9 mouse cellular contexts compared by ENCODE assay signal in the genomic region with DNA sequence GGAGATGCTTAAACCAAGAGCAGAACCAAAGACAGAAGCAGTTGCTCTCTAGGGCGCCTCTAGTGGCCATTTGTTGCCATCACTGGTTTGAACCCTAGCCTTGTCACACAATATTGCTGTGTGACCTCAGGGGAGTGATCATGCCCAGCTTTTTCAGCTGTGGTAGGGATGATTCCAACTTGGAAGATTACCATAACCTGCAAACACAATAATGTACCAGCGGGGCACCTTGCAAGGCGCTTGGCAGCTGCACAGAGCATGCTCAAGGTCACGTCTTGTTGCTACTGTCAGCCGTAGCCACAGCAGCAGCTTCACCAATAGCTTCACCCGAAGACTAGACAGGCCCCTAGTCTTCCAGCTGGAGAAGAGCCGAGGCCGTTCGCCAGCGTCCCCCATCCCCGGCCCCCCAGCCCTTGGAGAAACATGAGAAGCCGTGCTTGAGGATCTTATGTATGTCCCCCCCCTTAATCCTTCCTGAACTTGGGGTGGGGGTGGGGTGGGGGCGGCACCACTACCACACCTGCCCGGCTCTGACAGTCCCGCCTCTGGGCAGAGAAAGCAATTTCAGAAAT. TPM values are rescaled to one million over a fixed set of nuclear protein-coding genes. Genes with fewer than 3 reads are reported as not detected.
DNase-seq lines count a peak whose midpoint lies in the region; ATAC-seq and TF ChIP-seq lines count a peak whose summit lies in the region.
"Had no signal": no experiment of that assay in that cellular context is flagged by ENCODE, and none has a peak within 500 bp of the region (broad histone marks: within the 10 kb centered on the region; RNA-seq: fewer than 3 reads in every experiment).

No protein-coding gene starts in this region.

- peak overlapping the region; percentile 67 for H3K27ac ChIP-seq in heart, embryonic 10.5 days
- no peak overlapping the region for H3K27ac ChIP-seq in bone marrow macrophage, adult 2 months (ENCODE audit: insufficient read depth, low read depth, low read length)
- H3K27ac ChIP-seq in forebrain, embryonic 11.5 days (ENCODE audit: low read depth, low read length) = no peak overlapping the region
- H3K27ac ChIP-seq: macrophage had no signal

- no peak for DNase-seq in heart, embryonic 10.5 days (ENCODE audit: low spot score)
- no peak for DNase-seq in heart, adult 8-10 months (ENCODE audit: low spot score)
- DNase-seq in forebrain, embryonic 11.5 days (ENCODE audit: low spot score) = peak; percentile 64
- DNase-seq in kidney, adult 18-20 months = peak; percentile 57
- DNase-seq in lung, postnatal 36 days = peak; percentile 40
- DNase-seq in testis, postnatal 10 days (ENCODE audit: low spot score) = peak; percentile 58
- no peak for DNase-seq in layer of hippocampus, adult 11-12 months (ENCODE audit: low spot score)

- H3K9ac ChIP-seq in forebrain, embryonic 11.5 days (ENCODE audit: low read length) = no peak overlapping the region

- 0 out of 2 replicates have a peak, but pooled peaks have one; percentile 4 for ATAC-seq in forebrain, embryonic 11.5 days (replicated peaks; ENCODE audit: low FRiP score)

- peak overlapping the region; percentile 48 for H3K4me3 ChIP-seq in heart, embryonic 10.5 days
- H3K4me3 ChIP-seq in bone marrow macrophage, adult 2 months (ENCODE audit: insufficient read depth, low read length) = no peak overlapping the region
- no peak overlapping the region for H3K4me3 ChIP-seq in forebrain, embryonic 11.5 days (ENCODE audit: low read depth, low read length)

- H3K4me2 ChIP-seq in forebrain, embryonic 11.5 days (ENCODE audit: low read depth, low read length, severe bottlenecking) = 0 out of 2 replicates have a peak overlapping the region, but pooled peaks have one; percentile 15

- H3K9me3 ChIP-seq in heart, embryonic 10.5 days = no peaks in the 10 kb centered on the region
- no peaks in the 10 kb centered on the region for H3K9me3 ChIP-seq in forebrain, embryonic 11.5 days (ENCODE audit: control insufficient read depth, low read length)

- TF ChIP-seq CTCF in bone marrow macrophage, adult 2 months (IDR thresholded peaks at IDR 0.05; ENCODE audit: low read depth, low read length) = peak; percentile 38; the same call in 1 of the 2 replicates

- H3K27me3 ChIP-seq in heart, embryonic 10.5 days (ENCODE audit: insufficient read depth, poor library complexity, severe bottlenecking) = peaks cover 4% of the 10 kb centered on the region; the same call in 1 of the 2 replicates
- H3K27me3 ChIP-seq in forebrain, embryonic 11.5 days (ENCODE audit: control insufficient read depth, insufficient read depth, low read length) = no peaks in the 10 kb centered on the region

- H3K4me1 ChIP-seq in heart, embryonic 10.5 days = peaks cover 21% of the 10 kb centered on the region
- H3K4me1 ChIP-seq in bone marrow macrophage, adult 2 months (ENCODE audit: control insufficient read depth, insufficient read depth, low read length) = no peaks in the 10 kb centered on the region
- H3K4me1 ChIP-seq in forebrain, embryonic 11.5 days (replicated peaks; ENCODE audit: control insufficient read depth, insufficient read depth, low read length) = no peaks in the 10 kb centered on the region

- H3K36me3 ChIP-seq in heart, embryonic 10.5 days = no peaks in the 10 kb centered on the region
- H3K36me3 ChIP-seq in forebrain, embryonic 11.5 days (ENCODE audit: control insufficient read depth, insufficient read depth, low read length) = no peaks in the 10 kb centered on the region

- TF ChIP-seq POLR2A in bone marrow macrophage, adult 2 months (IDR thresholded peaks at IDR 0.05; ENCODE audit: borderline replicate concordance, low read depth, low read length) = no peak

- WGBS in heart, embryonic 10.5 days = 24% methylated on average over 15 of the region's 15 CpGs
- 36% methylated on average over 15 of the region's 15 CpGs for WGBS in forebrain, embryonic 11.5 days

RNA-seq across cellular contexts. Expression of a gene that starts 23.9 kb away (rescaled TPM):
- 80.1 and 86.4 TPM in 2 replicates for polyA plus RNA-seq in heart, embryonic 10.5 days (2016; fragmentation: Nextera tagmentation; extraction: Ambion mirVana)
- 10 to 100 TPM; 29.3 to 37.1 (median 34.4) TPM for total RNA-seq in heart, adult 8-10 months (2022)
- 52.4 and 56.7 TPM in 2 replicates for polyA plus RNA-seq in bone marrow macrophage, adult 2 months (2012; ENCODE audit: insufficient read depth, insufficient read length, missing spikeins)
- polyA plus RNA-seq in forebrain, embryonic 11.5 days (2014; fragmentation: Nextera tagmentation; extraction: Ambion mirVana) = 86.7 and 94.9 TPM in 2 replicates

RNA-seq across cellular contexts. Expression of a gene that starts 28.1 kb away (rescaled TPM):
- 1.2 and 1.6 TPM in 2 replicates for polyA plus RNA-seq in heart, embryonic 10.5 days (2016; fragmentation: Nextera tagmentation; extraction: Ambion mirVana)
- under 1 TPM; 0.57 to 0.95 (median 0.69) TPM for total RNA-seq in heart, adult 8-10 months (2022)
- polyA plus RNA-seq in bone marrow macrophage, adult 2 months (2012; ENCODE audit: insufficient read depth, insufficient read length, missing spikeins) = not detected in 2 replicates
- polyA plus RNA-seq in forebrain, embryonic 11.5 days (2014; fragmentation: Nextera tagmentation; extraction: Ambion mirVana) = 0.49 and 0.87 TPM in 2 replicates
- polyA plus RNA-seq: macrophage had no signal

RNA-seq across cellular contexts. Expression of a gene that starts 52.4 kb away (rescaled TPM):
- polyA plus RNA-seq in heart, embryonic 10.5 days (2016; fragmentation: Nextera tagmentation; extraction: Ambion mirVana) = 0.28 and 1.5 TPM in 2 replicates
- total RNA-seq in heart, adult 8-10 months (2022) = not detected
- not detected in 2 replicates for polyA plus RNA-seq in bone marrow macrophage, adult 2 months (2012; ENCODE audit: insufficient read depth, insufficient read length, missing spikeins)
- polyA plus RNA-seq in forebrain, embryonic 11.5 days (2014; fragmentation: Nextera tagmentation; extraction: Ambion mirVana) = 5.7 and 6.2 TPM in 2 replicates
- polyA plus RNA-seq: macrophage had no signal

Comparison
In these comparisons a context has a peak if more than half of its experiments do, and no peak if none do; other contexts are left out.
1. DNase-seq: peak in forebrain, embryonic 11.5 days (single experiment), kidney, adult 18-20 months (single experiment), lung, postnatal 36 days (single experiment) and testis, postnatal 10 days (single experiment); none in heart, embryonic 10.5 days (single experiment), heart, adult 8-10 months (single experiment) and layer of hippocampus, adult 11-12 months (single experiment).